Mouse (Mus musculus) embryo, embryonic 11 days (tissue): ENCODE measurements around the gene Shc1.

Experiments used
- DNase-seq: peaks from one replicate; pipeline ENCODE4 v3.0.0-alpha.2; 2015

Shc1 gene

DNA sequence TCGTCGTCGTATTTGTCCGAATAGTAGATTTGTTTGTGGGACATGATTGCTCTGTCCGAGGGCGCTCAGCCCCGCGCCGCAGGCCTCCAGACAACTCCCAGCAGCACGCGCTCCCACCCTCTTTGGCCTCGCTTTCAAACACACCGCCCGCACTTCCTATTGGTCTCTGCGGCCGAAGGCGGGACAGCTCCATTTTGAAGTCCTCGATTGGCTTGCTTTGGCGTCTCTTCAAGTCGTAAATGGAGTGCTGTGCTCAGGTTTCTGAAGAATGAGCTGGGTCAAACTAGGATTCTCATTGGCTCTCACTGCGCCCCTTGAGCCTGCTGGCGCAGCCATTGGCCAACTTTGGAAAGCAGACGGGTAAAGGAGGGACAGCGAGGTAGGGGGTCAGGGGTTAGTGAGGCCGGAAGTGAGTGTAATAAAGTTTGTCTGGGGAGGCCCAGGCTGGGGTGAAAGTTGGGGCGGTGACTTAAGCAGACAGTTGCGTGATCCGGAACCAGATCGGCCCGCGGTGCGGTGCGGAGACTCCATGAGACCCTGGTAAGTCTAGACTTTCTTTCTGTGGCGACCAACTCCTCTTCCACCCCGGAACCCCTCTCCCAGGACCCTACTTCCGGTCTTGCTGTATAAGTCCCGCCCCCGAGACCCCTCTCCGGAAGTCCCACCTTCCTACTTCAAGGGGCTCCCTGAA lies at the start of gene Shc1, which contains the start of gene Cks1b:
Gene Shc1 (plus strand): TSS at position 274 of the 691 bp plus-strand sequence.
Gene Cks1b (minus strand): TSS at position 214 of the 691 bp plus-strand sequence.
- peak; percentile 97 for DNase-seq

DNA sequence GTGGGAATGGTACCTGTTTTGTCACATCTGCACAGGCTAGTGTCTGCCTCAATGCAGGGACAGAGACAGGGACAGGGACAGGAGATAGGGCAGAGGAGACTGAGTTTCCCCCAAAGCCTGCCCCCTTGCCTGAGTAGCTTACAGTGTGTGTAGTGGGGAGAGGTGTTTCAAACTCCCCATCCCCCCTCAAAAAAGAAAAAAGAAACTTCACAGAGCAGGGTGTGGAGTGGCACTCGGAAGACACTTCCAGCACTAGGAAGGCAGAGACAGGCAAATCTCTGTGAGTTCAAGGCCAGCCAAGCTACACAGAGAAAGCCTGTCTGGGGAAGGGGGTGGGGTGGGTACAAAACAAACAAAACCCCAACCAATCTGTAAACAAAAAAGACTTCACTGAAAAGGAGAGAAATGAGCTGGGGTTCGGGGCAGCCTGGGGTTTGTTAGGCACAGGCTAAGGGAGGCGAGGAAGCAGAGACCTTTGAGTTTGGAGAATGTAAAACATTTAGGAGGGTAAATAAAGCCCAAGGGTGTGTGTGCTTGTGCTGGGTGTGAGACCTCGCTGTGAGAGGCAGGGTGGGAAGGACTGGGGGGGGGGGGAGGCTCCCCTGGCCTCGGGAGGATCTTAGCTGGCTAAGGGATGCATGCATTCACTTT lies 44.5 kb upstream of the Shc1 start:
- no peak for DNase-seq

DNA sequence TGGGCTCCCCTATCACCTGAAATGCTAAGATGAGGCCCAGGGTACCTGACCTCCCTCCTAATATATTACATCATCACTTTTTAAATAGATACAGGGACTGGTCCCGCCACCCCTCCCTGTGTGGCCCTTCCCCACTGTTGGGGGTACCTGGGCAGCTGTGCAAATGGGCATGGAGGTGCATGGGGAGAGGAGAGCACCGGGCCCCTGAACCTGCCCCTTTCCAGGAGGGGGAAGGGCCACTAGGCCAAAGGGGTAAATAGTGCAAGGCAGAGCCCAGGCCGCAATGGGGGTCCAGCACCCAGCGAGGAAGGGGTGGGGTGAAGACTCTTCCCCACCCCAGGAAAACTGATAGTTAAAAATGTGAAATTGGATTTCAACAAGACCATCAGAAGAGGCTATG lies 40.4 kb upstream of the Shc1 start:
- no peak for DNase-seq

DNA sequence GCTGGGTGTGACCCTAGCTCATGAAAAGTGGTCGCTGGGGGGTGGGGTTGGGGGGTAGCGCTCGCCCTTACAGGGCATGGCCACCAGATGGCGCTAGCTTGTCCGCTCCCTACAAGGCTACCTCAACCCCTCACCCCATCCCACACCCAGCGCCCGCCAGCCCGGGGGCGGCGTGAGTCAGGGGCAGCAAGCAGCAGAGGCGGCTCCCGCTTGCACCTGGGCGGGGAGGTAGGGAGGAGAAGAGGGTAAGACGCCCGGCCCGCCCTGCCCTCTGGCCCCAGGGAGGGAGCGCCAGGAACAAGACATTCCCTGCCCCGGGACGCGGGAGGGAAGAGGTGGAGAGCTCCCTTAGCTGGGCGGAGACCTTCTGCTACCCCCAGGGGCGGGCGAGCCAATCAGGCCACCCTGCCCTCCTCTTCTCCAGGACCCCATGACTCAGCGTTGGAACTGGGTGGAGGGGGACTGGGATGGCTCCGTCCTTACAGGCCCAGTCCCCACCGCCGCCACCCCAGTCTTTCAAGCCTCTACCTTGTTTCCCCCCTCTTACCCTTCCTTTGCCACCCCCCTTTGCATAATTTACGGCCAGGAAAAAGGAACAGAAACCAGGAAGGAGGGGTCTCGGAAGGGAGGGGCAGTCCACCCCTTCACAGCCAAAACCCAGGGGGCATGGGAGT lies 39.7 kb upstream of the Shc1 start:
- DNase-seq, result peak; percentile 89

DNA sequence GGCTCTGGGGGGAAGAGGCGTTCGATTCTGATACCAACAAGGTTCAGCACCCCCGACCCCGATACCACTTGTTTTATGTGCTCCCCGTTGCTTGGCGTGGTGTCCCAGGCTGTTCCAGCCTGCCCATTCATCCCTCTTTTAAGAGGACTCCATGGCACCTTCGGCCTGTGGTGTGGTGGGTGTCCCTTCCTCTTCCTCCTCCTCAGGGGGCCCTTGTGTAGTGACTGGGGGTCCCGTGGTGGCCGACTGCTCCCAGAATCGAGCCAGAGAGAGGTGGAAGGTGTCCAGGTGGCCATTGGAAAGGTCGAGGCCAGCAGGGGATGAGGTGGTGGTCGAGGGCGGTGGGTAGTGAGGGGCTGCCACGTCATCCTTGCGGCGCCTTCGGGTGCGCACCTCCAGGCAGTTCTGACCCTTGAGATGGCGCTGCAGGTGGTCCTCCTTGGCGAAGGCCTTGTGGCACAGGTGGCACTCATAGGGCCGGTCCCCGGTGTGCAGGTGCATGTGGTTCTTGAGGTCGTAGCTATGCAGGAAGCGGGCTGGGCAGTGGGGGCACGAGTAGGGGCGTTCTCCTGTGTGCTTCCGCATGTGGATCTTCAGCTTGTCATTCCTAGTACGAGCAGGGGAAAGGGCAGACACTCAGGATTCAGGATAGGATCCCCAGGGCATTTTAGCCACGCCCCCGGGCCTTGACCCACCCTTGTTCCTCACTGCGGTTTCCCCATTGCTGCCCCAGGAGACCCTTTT lies 38.7 kb upstream of the Shc1 start:
- no peak for DNase-seq

DNA sequence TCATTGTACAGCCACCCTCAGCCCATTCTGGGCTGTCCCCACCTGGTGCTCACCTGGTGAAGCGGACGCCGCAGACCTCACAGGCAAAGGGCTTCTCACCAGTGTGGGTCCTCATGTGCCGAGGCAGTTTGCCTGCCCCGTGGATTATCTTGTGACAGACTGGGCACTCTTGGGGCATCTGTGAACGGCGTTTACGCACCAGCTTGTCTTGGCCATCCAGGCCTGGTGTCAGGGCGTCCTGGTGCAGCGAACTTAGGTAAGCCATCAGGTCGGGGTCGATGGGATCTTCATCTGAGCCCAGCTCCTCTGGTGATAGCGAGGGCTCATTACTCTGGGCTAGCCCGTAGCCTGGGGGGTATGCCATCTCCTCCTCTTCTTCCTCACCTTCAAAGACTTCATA lies 38.0 kb upstream of the Shc1 start:
- no peak for DNase-seq

DNA sequence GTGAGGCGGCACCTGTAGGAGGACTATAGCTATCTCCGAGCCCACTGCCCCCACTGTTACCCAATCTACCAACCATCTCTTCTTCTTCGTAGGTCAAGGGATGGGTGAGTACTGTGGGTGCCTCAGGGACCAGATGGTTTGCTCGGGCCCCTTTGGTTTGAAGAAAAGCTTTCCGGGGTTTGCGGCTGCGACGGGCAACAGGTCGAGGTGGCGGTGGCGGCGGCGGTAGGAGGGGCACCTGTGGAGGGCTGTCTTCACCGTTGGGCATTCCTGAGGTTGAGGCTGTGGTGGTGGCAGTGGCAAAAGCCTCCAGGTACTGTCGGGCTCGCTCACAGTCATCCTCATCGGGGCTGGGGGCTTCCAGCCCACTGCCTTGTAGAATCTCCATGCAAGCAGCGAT lies 37.5 kb upstream of the Shc1 start:
- no peak for DNase-seq

DNA sequence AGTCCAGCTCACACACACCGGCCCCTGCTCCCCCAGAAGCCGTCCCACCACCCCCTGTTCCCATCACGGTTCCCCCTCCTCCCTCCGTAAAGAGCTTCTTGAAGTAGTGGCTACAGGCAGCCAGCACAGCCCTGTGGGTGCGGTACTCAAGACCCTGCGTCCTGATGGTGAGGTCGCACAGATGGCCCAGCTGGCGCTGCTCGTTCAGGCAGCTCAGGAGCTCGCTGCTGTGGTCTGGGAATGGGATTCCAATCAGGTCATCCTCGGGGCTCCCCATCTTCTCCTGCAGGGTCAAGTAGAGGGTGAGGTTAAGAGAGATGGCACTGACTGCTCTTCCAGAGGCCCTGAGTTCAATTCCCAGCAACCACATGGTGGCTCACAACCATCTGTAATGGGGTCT lies 37.0 kb upstream of the Shc1 start:
- no peak for DNase-seq

DNA sequence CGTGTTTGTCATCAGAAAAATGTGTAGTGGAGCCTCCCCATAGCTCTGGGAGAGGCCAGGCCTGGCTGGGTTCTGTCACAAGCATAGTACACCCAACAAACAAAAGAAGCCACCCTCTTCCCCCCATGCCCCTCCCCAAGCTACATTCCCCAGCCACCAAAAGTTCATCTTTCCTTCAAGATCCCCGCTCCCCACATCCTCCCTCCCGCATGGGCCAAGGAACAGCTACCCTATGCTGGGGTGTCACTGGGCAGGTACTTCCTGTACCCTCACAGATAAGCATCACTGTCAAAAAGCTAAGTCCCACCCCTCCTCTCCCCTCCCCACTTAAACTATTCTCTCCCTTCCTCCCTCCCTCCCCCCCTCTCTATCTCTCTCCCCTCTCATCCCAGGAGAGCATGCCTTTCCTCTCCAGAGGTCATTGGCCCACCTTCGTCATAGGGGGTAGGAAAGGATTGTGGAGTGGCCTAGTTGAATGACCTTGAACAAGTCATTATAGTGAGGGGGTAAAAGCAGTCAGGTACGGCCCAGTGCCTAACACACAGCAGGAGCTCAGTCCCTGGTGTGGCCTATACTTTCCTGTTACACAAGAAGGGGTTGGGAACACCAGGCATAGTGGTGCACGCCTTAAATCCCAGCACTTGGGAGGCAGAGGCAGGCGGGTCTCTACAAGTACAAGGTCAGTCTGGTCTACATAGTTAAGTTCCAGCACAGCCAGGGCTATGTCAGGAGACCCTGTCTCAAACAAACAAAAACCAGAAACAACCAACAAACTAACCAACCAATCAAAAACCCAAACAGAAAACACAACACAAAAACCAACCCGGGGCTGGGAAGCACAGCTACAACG lies 36.0 kb upstream of the Shc1 start:
- no peak for DNase-seq

DNA sequence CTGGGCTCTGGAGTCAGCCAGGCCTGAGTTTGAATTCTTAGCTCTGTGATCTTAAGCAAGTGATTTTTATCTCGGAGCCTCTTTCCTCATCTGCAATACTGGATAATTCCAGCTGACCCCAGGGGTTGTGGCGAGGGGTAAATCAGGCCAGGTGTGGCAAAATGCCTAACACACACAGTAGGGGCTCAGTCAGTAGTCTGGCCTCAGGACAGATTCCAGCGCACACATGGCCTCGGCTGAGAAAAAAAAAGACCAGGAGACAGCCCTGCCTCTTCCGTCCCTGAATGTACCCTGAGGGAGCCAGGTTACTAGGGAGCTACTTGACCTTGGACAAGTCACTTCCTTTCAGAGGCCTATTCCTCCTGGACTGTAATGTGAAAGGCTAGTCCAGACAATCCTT lies 35.3 kb upstream of the Shc1 start:
- no peak for DNase-seq

DNA sequence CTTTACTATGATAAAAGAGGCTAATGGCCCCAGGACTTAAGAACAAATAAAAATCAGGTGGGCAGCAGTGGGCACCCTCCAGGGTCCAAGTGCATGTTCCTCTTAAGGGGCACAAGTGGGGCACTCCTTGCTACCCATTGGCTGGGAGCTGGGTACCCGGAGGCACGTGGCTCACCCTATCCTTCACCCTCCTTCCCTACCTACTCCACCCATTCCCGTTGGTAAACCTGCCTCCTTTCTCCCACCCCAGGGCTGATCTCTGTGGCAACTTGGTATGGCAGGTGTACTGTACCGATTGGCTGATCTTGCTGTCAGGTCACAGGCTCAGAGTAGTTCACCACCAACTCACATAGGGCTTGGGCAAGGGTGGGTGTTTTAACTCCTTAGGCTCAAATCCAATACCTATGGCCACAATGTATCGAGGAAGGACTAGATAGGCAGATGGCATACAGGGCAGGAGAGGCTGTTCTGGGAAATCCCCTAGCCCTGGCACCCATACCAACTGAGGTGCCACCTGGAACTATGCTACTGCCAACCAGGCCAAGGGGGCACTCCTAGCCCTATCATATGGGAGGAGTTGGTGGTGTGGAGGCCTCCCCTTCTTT lies 34.5 kb upstream of the Shc1 start:
- DNase-seq, result no peak

DNA sequence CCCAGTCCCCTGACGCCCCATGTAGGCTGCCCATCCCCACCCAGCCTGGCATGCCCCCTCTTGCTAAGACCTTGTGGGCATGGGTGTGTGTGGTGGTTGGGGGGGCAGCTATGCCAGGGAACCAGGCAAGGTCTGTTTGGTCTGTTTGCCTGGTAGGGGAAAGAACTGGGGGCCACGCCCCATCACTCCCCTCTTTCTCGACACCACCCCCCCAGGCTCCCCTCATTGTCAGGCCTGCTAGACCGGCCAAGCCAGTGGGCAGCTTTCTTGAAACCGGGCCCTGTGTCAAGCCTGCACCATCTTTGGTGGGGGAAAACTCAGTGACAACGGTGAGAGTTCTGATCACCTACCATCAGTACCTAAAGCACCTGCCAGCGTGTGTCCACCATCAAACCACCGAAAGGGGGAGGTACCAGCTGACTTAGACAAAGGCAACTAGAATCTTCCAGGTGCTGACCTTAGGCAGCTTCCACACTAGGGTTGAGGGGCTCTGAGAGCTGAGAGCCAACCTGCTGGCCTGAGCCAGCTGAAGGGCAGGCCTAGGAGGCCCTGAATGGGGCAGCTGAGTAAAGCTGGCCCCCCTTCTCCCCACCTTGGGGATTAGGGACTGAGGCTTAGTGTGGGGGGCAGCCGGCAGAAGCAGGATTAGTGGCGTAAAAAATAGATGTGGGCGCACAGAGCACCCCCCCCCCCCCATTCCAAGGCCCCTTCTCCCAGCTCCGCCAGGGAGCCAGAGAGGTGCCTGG lies 33.7 kb upstream of the Shc1 start:
- DNase-seq, result no peak

DNA sequence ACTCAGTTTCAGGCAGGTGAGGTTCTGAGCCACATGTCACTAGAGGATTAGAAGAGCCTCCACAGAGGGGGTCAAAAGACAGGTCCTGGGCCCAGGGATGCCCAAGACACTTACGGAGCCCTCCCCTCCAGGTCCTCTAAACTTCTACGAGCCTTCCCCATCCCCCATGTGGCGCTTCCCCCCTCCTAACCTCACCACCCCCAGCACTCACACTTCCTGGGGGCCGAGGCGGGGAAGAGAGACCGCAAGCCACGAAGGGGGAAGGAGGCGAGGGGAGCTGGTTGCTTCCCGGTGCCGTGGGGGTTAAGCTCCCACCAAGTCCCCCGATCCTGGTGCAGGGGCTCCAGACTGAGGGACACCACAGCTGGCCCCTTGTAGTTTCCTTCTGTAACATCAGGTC lies 32.8 kb upstream of the Shc1 start:
- DNase-seq, result no peak

DNA sequence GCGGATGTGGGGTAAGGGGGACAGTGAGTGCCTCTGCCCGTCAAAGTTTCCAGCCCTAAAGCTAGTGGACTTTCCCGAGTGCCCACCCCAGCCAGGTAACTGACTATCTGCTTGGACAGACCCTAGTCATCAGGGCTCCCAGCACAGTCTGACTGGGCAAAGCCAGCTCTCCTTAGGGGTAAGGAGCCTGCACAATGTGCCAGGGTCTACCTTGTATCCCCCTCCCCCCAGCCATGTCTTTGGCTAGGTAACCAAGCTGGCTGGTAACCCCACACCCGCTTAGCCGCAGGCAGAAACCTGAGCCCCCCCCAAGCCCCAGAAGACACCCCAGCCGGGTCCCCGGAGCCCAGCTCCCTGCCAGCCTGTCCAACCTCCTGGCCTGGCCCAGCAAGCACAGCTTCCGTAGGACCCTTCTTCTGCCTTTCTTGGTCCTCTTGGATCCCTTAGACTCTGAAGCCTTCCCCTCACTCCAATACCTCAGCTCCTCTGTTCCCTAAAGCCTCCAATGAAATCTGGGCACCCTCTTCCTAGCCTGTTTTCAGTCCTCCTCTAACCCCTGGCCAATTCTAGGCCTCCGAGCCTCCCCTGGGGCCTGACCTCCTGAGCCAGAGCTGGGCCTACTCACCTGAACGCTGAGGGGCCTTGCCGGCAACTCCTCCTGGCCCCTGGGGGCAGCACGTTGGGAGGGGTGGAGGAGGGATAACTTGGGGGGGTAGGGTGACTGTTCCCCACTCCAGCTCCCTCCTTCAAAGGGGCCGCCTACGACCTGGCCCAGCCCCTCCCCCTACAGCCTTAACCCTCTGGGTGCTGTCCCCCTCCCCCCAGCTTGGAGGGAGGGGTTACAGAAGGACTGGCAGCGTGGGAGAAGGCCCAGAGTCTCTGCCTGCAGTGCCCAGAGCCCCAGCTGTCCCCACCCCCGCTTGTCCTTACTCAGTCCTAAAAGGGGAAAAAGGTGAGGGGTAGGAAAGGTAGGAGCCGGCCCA lies 31.5 kb upstream of the Shc1 start:
- DNase-seq, result no peak

DNA sequence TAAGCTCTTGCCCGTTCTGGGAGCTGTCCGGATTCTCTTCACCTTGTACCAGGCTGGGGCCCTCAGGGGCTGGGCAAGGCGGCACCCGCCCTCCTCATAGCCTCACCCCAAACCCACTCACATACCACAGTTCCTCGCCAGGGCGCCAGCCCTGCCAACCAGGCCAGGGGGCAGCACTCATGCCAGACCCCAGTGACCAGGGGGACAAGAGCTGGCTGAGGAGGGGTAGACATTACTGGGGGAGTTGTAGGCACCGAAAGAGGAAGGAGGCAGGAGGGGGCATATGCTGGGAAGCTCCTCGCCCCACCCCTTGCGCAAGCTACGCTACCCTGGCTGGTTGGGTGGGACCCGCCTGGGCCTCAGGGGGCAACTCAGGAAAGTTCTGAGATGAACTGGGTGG lies 30.6 kb upstream of the Shc1 start:
- DNase-seq, result no peak

DNA sequence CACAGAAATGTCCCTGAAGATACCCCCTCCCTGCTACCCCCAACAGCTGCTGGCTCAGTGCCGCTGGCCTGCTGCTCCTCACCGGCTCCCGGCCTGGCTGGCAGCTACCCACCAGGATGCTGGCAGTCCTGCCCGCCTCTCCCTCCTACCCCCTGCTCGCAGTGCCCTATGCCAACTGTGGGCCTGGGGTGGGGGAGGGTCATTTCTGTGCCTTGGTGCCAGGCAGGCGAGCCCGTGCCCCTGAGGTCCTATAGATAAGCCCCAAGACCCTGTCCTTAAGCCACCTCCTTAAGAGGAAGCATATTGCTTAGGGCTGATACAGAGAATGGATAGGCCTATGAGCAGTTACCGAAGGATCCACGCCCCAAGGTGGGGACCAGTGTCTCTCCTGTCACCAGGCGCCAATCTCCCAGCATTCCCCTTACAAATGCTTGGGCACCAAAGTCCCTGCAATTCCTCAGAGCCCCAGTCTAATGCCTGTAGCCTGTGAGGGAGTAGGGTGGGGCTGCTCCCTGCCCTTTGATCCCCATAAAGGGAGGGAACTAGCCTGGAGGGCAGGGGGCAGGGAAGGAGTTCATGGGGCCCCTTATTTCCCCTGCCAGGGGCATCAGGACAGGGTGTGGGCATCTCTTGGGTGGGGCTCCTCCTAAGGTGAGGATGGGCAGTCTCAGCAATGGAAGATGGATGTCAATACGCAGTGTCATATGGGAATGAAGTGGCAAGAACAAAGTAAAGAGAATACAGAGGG lies 29.9 kb upstream of the Shc1 start:
- no peak for DNase-seq

DNA sequence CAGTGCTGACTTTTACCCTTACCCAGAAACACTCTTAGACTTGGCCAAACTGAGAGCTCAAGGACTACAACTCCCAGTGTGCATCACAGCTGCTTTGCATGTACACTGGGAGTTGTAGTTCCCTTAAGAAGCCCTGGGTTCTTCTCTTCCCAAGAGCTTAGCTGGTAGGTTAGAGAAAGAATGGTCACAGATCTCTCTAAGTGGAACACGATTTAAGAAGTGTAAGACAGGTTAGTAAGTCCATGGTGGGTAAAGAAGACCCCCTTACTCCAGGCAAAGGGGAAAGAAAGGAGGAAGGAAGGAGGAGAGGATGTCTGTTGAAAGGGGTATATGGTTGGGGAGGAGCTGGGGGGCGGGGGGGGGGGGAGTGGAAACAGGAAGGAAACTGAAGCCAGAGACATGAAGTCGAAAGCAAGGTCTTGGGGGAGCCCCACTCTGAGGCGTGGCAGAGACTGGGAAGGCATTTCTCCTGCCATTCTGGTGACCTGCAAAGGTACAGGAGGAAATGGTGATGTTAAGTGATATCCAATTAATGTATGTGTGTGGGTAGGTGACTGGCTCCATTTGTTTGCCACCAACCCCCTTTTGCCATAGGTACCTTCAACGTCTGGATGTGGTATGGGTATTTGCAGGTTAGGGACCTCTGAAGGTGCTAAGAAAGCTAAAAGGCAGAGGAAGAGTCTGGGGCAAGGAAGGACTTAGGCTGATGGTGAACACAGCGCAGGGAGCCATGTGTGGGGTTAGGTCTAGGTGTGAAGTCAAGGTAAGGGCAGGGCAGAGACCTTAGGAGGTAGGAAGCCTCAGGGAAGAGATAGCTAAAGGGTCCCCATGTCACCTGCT lies 29.1 kb upstream of the Shc1 start:
- peak; percentile 63 for DNase-seq

DNA sequence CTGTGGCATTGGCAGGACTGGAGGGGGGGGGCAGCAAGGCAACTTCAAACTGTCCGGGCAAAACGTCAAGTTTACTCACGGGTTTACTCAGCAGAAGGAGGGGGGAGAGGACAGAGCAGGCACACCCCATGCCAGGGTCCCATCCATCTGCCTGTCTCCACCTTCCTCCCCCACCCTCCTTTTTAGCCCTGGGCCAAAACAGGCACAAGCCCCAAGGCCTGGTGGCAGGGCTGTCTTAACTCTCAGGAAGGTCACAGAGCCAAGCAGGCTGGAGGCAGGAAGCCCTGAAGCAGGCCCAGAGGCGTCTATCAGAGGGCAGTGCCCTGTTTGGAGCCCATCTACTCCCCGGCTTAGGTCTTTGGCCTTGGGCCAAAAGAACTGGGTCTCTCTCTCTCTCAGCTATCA lies 28.1 kb upstream of the Shc1 start:
- no peak for DNase-seq
